Mouse (Mus musculus) spleen, embryonic (tissue): Measurements from ENCODE around the gene Hsbp1.
"Not testable (repeated sequence)": the region's sequence is repeated elsewhere in the genome, so short reads cannot be mapped to it uniquely, and the experiment has no call there.

Experiments
- CTCF ChIA-PET: fragments of 350-600 bp; sonication (Branson Sonifier 250); formaldehyde crosslinking; loops from one replicate; lab custom pipeline; 2022; lab: Charles Lee

Gene Hsbp1

GRCm38 (mm10) chr8:119344190-119344856, at the start of gene Hsbp1:
TSS of gene Hsbp1 (plus strand) at chr8:119344488.
- CTCF ChIA-PET, result no interaction called here

DNA sequence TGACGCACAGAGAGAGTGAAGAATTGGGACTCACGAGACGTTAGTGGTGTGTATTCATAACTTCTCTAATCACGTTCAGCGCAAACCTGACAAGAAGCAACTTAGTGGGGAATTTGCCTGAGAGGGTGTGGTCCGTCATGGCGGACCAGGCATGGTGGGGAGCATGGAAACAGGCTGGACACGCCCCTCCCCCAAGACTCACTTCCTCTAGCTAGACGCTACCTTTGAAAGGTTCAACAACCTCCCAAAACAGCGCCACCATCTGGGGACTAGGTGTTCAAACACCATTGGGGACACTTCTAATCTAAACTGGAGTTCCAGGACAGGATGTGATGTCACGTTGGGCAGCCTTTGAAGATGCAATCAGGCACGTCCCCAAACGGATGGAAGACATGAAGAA, 48.8 kb upstream of the Hsbp1 start:
- CTCF ChIA-PET, result no interaction called here

DNA sequence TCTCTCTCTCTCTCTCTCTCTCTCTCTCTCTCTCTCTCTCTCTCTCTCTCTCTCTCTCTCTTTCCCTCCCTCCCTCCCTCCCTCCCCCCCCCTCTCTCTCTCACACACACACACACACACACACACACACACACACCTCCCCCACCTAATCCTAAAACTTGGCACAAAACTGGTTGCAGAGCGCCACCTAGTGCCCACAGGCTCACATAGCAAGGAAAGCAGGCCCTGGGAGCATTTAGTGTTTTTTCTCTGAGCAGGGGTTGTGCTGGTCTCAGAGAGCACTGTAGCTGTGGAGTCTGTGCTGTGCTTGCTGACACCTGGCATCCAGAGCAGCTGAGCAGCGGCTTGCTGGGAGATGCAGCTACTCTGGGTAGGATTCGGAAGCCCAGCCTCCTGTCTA, 46.5 kb upstream of the Hsbp1 start:
- CTCF ChIA-PET, result not testable (repeated sequence)

- CTCF ChIA-PET, result no interaction called here
Observed at GRCm38 (mm10) chr8:119300335-119300734, 44.0 kb upstream of the Hsbp1 start.

DNA sequence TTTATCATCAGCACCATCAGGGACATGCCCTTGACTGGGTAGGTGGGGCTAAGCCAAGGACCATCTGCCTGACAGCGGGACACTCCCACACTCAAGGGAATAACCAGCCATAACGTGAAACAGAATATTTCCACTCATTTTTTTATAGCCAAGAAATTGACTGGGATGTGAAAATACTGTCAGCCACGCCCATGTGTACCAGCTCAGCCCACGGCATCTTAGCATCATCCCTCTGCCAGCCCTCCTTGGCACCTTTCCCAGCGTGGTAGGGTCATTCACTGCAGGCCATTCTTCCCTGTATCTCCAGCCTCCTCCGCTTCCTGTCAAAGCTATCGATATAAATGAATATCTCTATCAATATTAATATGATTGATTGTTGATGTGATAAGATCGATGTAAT, 40.1 kb upstream of the Hsbp1 start:
- CTCF ChIA-PET, result no interaction called here

DNA sequence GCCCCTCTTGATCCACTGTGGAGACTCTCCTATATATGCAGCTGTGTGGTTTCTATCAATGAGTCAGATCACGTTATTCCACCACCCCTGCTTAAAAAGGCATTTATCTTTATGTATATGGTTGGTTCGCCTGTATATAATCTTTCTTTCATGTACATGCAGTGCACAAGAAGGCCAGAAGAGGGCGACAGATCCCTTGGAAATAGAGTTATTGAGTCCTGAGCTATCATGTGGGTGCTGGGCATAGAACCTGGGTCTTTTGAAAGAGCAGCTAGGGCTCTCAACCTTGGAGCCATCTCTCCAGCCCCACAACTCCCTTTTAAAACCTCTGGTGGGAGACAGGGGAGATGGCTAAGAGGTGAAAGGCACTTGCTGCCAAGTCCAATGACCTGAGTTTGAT, 32.9 kb upstream of the Hsbp1 start:
- CTCF ChIA-PET, result interaction anchor here (0.6 kb wide), 1 partner anchor 307 kb away, joined by 4 read pairs; no protein-coding TSS in a partner anchor

DNA sequence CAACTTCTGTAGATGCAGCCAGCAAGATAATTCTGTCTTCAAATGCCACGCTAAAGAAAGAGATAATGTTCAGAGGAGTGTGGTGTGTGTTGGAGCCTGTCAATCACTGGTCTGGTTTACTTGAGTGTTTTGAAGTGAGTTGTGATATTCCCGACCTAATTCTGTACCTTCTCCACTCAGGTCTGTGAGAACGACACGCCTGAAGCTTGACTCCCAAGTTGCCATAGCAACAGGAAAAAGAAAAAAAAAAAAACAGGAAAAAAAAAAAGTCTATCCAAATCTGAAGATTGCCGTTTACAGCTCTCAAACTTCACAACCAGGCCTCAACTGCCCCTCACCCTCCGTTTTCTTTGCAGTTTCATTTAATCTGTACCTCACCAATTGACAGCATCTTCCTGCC, 21.1 kb upstream of the Hsbp1 start:
- CTCF ChIA-PET, result no interaction called here

- CTCF ChIA-PET, result no interaction called here
Observed at GRCm38 (mm10) chr8:119339546-119339945, 4.7 kb upstream of the Hsbp1 start.

DNA sequence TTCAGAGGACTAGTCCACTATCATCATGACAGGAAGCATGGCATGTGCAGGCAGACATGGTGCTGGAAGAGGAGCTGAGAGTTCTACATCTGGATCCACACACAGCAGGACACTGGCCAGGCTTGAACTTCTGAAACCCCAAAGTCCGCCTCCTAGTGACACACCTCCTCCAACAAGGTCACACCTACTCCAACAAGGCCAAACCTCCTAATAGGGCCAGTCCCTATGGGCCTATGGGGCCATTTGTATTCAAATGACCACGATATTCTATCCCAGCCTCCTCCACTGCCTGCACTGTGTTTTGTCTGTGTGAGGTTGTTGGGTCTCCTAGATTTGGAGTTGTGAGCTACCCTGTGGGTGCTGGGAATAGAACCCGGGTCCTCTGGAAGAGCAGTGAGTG, 682 bp upstream of the Hsbp1 start:
- CTCF ChIA-PET, result no interaction called here

- CTCF ChIA-PET, result no interaction called here
Observed at GRCm38 (mm10) chr8:119345029-119345682, 868 bp downstream of the Hsbp1 start.

GRCm38 (mm10) chr8:119345683-119346075, 1.4 kb downstream of the Hsbp1 start:
- CTCF ChIA-PET, result no interaction called here

DNA sequence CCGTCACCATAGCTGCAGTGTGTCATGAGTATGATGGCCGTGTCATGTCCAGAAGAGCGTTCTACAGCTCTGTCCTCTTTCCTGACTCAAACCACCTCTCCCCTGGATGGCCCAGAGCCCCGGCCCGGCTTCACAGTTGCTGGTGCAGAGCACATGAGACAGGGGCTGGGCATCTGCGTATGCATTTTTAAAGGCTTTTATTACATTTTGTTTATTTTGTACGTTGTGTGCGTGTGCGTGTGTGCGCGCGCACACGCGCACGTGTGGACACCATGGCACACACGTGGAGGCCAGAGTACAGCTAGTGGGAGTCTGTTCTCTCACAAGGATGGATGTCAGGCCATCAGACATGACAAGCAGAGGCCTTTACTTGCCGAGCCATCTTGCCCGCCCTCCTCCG, 7.4 kb downstream of the Hsbp1 start:
- CTCF ChIA-PET, result no interaction called here

DNA sequence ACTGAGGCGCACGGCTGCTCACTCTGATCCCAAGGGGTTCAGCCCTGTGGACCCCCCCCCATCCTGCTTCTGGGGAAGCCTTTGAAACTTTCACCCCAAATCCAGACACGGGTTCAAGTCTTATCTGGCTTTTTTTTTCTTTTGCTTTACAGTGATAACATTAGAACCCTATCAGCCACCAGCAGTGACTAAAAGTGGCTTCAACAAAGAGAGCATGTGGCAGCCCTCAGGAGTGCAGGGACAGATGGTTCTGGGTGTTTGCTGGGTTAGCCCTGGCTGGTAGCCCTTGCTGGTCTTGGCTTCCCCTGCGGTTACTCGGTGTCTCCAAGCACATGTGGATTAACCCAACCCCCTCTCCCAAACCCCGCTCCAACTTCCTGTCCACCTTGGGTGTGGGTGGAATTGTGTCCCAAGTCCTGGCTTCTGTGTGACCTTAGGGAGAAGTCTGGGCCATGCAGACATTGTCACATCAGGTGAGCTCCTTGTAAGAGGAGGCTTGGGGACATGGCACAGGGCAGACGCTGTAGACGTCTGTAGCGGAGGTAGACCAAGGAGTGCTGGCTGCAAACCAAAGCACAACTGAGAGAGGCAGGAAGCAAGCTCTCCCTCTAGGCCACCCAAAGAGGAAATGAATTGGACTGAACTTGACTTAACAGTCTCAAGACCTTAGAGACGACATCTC, 8.8 kb downstream of the Hsbp1 start:
- CTCF ChIA-PET, result no interaction called here

DNA sequence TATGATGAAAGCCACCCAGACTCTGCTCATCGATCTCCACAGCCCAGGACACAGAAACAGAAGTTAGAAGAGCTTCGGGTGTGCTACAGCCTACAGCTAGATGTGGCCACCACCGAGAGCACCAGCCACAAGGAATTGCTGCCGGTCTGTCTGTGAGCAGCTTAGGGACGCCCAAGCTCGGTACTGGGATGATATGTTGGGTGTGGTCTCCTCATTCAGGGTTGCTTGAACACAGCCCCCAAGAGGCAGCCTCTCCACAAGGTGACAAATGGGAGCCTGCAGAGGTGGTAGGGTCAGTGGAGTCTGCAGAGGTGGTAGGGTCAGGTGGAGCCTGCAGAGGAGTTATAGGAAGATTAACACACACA, 9.4 kb downstream of the Hsbp1 start:
- CTCF ChIA-PET, result no interaction called here

DNA sequence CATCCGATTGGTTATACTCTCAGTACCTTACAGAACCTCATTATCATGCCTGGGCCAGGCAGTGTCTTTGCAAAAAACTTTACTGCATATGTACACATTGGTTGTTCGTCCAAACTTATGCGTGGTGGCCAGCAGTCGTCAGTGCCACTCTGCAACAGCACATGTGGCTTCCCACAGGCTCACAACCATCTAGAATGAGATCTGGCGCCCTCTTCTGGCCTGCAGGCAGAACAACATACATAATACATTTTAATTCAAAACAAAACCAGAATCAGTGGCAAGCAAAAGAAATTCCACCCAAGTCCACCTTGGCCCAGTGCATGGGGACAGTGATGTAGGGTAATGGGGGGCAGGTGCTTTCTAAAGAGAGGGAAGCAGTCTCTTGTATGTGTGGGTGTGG, 12.3 kb downstream of the Hsbp1 start:
- CTCF ChIA-PET, result not testable (repeated sequence)

DNA sequence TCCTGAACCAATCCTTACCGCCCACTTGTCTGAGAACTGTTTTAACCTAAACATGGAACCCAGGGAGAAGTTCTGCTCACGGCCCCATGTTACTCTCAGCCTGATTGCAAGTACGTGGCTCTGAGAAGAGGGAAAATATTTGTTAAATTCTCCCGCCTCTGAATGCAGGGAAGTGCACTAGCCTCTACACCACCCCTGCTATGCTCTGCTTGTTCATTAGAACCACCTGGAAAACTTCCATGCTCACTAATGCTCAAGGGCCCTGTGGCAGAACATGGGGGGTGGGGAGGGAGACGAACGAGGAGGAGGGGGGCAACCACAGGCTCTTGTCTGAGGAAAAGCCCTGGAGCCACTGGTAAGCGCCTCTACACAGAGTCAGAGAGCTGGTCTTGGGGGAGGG, 13.9 kb downstream of the Hsbp1 start:
- CTCF ChIA-PET, result no interaction called here

DNA sequence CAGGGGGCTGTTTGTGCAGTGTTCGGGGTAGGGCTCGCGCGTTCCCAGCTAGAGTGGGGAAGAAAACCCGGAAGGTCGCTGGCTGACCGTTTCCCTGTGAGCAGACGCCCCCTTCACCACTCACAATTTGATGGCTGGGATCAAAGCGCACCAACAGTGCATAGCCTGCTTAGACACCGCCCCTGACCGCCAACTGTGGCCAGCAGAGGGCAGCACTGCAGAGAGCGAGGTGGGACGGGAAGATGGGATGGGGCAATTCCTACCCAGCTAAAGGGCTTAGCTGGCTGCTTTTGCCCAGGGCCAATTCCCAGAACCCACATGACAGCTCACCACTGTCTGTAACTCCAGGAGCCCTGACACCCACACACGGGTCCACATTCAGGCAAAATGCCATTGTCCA, 14.5 kb downstream of the Hsbp1 start:
- CTCF ChIA-PET, result interaction anchor here (0.6 kb wide), 1 partner anchor 17 kb away, joined by 3 read pairs; no protein-coding TSS in a partner anchor

- CTCF ChIA-PET, result no interaction called here
Observed at GRCm38 (mm10) chr8:119360686-119361295, 16.5 kb downstream of the Hsbp1 start.

DNA sequence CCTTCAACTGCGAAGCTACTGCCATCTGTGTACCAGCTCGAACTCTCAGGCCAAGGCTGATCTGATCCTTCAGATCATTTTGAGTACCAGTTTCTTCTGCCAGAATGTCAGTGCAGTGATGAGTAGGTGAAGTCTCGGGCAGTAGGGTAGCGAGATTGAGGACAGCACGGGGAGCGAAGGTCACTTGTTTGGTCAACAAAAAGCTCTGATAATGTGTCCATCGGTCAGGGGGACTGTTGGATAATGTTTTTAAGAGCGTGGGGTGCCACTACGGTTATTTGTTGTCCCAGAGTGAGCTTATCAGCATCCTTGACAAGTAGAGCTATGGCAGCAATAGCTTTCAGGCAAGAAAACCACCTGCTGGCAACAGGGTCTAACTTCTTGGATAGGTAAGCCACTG, 30.4 kb downstream of the Hsbp1 start:
- CTCF ChIA-PET, result interaction anchor here (0.9 kb wide), 1 partner anchor 1456 kb away, joined by 6 read pairs; no protein-coding TSS in a partner anchor

DNA sequence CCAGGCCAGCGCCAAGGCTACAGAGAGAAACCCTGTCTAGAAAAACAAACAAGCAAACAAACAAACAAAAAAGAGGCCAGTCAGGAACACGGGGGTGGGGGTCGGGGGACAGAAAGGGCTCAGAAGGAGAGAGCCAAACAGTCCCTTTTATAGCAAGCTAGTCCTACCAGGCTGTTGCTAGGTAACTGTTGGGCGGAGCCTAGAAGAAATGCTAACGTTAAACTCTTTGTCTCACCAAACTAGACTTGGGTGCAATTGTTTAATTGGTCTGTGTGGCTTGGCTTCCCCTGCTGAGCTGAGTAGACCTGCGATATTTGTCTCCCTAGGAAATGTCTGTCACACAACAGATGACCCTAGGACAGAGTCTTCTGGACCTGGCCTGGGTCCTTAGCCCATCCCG, 34.2 kb downstream of the Hsbp1 start:
- CTCF ChIA-PET, result no interaction called here

- CTCF ChIA-PET, result no interaction called here
Observed at GRCm38 (mm10) chr8:119380619-119381018, 36.3 kb downstream of the Hsbp1 start.

GRCm38 (mm10) chr8:119384478-119384877, 40.2 kb downstream of the Hsbp1 start:
- CTCF ChIA-PET, result no interaction called here

GRCm38 (mm10) chr8:119385854-119386253, 41.6 kb downstream of the Hsbp1 start:
- CTCF ChIA-PET, result no interaction called here
